11 mouse cellular contexts compared by ENCODE assay signal in the genomic region with DNA sequence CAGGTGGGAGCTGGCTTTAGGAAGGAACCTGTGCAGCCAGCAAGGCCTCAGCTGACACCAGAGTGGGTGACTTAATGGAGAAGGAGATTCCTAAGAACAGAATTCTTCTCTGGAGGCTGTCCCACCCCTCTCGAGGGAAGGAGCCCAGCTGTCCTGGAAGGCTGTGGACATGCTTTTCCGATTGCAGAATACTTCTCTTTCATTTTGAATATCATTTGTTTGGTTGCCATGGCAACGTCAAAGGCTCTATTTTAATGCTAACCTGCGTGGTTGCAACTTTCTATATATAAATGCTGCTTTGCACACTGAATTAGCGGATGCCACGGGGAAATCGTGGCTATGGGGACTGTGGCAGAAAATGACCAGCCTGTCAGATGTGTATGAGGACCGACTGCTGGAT.
A peak's percentile ranks its signal among the peaks of the same experiment; 100 is the strongest.
DNase-seq lines count a peak whose midpoint lies in the region; ATAC-seq and TF ChIP-seq lines count a peak whose summit lies in the region.
"Had no signal": no experiment of that assay in that cellular context is flagged by ENCODE, and none has a peak within 500 bp of the region (broad histone marks: within the 10 kb centered on the region; RNA-seq: fewer than 3 reads in every experiment).

No protein-coding gene starts in this region.

- 31% methylated on average over 8 of the region's 8 CpGs for WGBS in forebrain, embryonic 13.5 days
- WGBS in forebrain, embryonic 12.5 days: 43% methylated on average over 8 of the region's 8 CpGs
- 42% methylated on average over 8 of the region's 8 CpGs for WGBS in thymus, adult 2 months
- WGBS in kidney, embryonic 14.5 days: 80% methylated on average over 8 of the region's 8 CpGs

- H3K27me3 ChIP-seq in forebrain, embryonic 13.5 days: no peaks in the 10 kb centered on the region
- no peaks in the 10 kb centered on the region for H3K27me3 ChIP-seq in forebrain, embryonic 12.5 days
- no peaks in the 10 kb centered on the region for H3K27me3 ChIP-seq in thymus, adult 2 months (ENCODE audit: control insufficient read depth, insufficient read depth, low read length)
- H3K27me3 ChIP-seq in kidney, embryonic 14.5 days (ENCODE audit: control insufficient read depth, insufficient read depth, low read length): no peaks in the 10 kb centered on the region
- H3K27me3 ChIP-seq: embryonic facial prominence, embryonic 15.5 days; lung, embryonic 15.5 days had no signal

- H3K27ac ChIP-seq in forebrain, embryonic 13.5 days: peak overlapping the region; percentile 22; the same call in 1 of the 2 replicates
- H3K27ac ChIP-seq in forebrain, embryonic 12.5 days: no peak overlapping the region
- no peak overlapping the region for H3K27ac ChIP-seq in thymus, adult 2 months (ENCODE audit: control insufficient read depth, insufficient read depth, low read length)
- no peak overlapping the region for H3K27ac ChIP-seq in kidney, embryonic 14.5 days (ENCODE audit: low read depth, low read length)
- H3K27ac ChIP-seq: lung, embryonic 15.5 days had no signal

- peak; percentile 21 for DNase-seq in testis, postnatal 14 days (ENCODE audit: low spot score)
- DNase-seq in testis, postnatal 10 days (ENCODE audit: low spot score): no peak
- DNase-seq in lung, postnatal 36 days: peak; percentile 64
- DNase-seq in adrenal gland, adult 18-20 months (ENCODE audit: low spot score in 2 of 2): no peak
- DNase-seq in thymus, adult 2 months: no peak
- DNase-seq: kidney, adult 18-20 months had no signal

- peaks cover 11% of the 10 kb centered on the region for H3K4me1 ChIP-seq in forebrain, embryonic 13.5 days
- H3K4me1 ChIP-seq in forebrain, embryonic 12.5 days: peaks cover 11% of the 10 kb centered on the region
- H3K4me1 ChIP-seq in thymus, adult 2 months (replicated peaks; ENCODE audit: control insufficient read depth, insufficient read depth, low read length): no peaks in the 10 kb centered on the region
- 0 out of 2 replicates have a peak, but pooled peaks cover 3% of the 10 kb centered on the region for H3K4me1 ChIP-seq in kidney, embryonic 14.5 days (ENCODE audit: control insufficient read depth, insufficient read depth, low read length)
- H3K4me1 ChIP-seq: lung, embryonic 15.5 days had no signal

- no peak overlapping the region for H3K4me3 ChIP-seq in forebrain, embryonic 13.5 days
- no peak overlapping the region for H3K4me3 ChIP-seq in forebrain, embryonic 12.5 days (replicated peaks)
- no peak overlapping the region for H3K4me3 ChIP-seq in thymus, adult 2 months (ENCODE audit: control insufficient read depth, insufficient read depth, low read length)
- H3K4me3 ChIP-seq in kidney, embryonic 14.5 days (ENCODE audit: low read length): no peak overlapping the region
- H3K4me3 ChIP-seq: embryonic facial prominence, embryonic 15.5 days; lung, embryonic 15.5 days had no signal

- 0 out of 2 replicates have a peak, but pooled peaks have one; percentile 8 for ATAC-seq in forebrain, embryonic 13.5 days
- no peak for ATAC-seq in forebrain, embryonic 12.5 days (ENCODE audit: low FRiP score)
- ATAC-seq in kidney, embryonic 14.5 days (ENCODE audit: low FRiP score, low TSS enrichment): no peak

- H3K9me3 ChIP-seq in forebrain, embryonic 13.5 days (replicated peaks): no peaks in the 10 kb centered on the region
- no peaks in the 10 kb centered on the region for H3K9me3 ChIP-seq in forebrain, embryonic 12.5 days
- H3K9me3 ChIP-seq in kidney, embryonic 14.5 days (ENCODE audit: control insufficient read depth, low read length): no peaks in the 10 kb centered on the region
- H3K9me3 ChIP-seq: embryonic facial prominence, embryonic 15.5 days; lung, embryonic 15.5 days had no signal

- no peaks in the 10 kb centered on the region for H3K36me3 ChIP-seq in forebrain, embryonic 13.5 days (ENCODE audit: poor library complexity, severe bottlenecking)
- H3K36me3 ChIP-seq in forebrain, embryonic 12.5 days (replicated peaks): no peaks in the 10 kb centered on the region
- H3K36me3 ChIP-seq in thymus, adult 2 months (ENCODE audit: control insufficient read depth, insufficient read depth, low read length): no peaks in the 10 kb centered on the region
- no peaks in the 10 kb centered on the region for H3K36me3 ChIP-seq in kidney, embryonic 14.5 days (ENCODE audit: control insufficient read depth, insufficient read depth, low read length)
- H3K36me3 ChIP-seq: embryonic facial prominence, embryonic 15.5 days; lung, embryonic 15.5 days had no signal

- no peak overlapping the region for H3K4me2 ChIP-seq in forebrain, embryonic 13.5 days
- H3K4me2 ChIP-seq in forebrain, embryonic 12.5 days: no peak overlapping the region
- no peak overlapping the region for H3K4me2 ChIP-seq in kidney, embryonic 14.5 days (replicated peaks; ENCODE audit: low read depth, low read length)
- H3K4me2 ChIP-seq: embryonic facial prominence, embryonic 15.5 days; lung, embryonic 15.5 days had no signal

- no peak for TF ChIP-seq POLR2A in thymus, adult 2 months (IDR thresholded peaks at IDR 0.05; ENCODE audit: control insufficient read depth, extremely low read depth, insufficient read depth, low read length, poor library complexity)

- no peak overlapping the region for H3K9ac ChIP-seq in forebrain, embryonic 13.5 days
- H3K9ac ChIP-seq in forebrain, embryonic 12.5 days: no peak overlapping the region
- H3K9ac ChIP-seq in kidney, embryonic 14.5 days (ENCODE audit: low read depth, low read length): no peak overlapping the region
- H3K9ac ChIP-seq: embryonic facial prominence, embryonic 15.5 days; lung, embryonic 15.5 days had no signal

- TF ChIP-seq CTCF in thymus, adult 2 months (IDR thresholded peaks at IDR 0.05; ENCODE audit: borderline replicate concordance, control insufficient read depth, extremely low read depth, insufficient read depth, low read length, poor library complexity): no peak

Comparison
In these comparisons a context has a peak if more than half of its experiments do, and no peak if none do; other contexts are left out.
1. DNase-seq: peak in testis, postnatal 14 days (single experiment) and lung, postnatal 36 days (single experiment); none in testis, postnatal 10 days (single experiment), adrenal gland, adult 18-20 months (0 of 2) and thymus, adult 2 months (single experiment).